Mouse (Mus musculus) megakaryocyte, adult 5-6 weeks (primary cell): ENCODE data around the gene Lrrc2. TPM values are rescaled to one million over a fixed set of nuclear protein-coding genes. Genes with fewer than 3 reads are reported as not detected.

Source experiments
- ATAC-seq: 2 replicates; pipeline ENCODE4 v1.8.0; 2016; ENCODE audit warnings: mild to moderate bottlenecking, inconsistent platforms; ENCODE audit not compliant: poor library complexity, severe bottlenecking
- total RNA-seq, 2 experiments: library from RNA; stranded (forward) in 1 of 2; stranded (reverse) in 1 of 2; fragments of 153-499, 151-499 nt in 1 of 2; fragments of 221-1000, 200-1000 nt in 1 of 2; gene quantifications; 2 replicates each; pipeline versions ENCODE4 v1.2.3 to v1.2.4; 2015 to 2017

The Lrrc2 gene
- total RNA-seq, 2 experiments from 2014 or later = 0.04 TPM; not detected in 1

- ATAC-seq = no peak
Measured at GRCm38 (mm10) chr9:110985541-110985940, 34.2 kb downstream of the Lrrc2 start.

- ATAC-seq = 0 out of 2 replicates have a peak, but pooled peaks have one; percentile 27
Measured at GRCm38 (mm10) chr9:110985951-110986350, 34.6 kb downstream of the Lrrc2 start.

- no peak for ATAC-seq
Measured at GRCm38 (mm10) chr9:110987331-110987730, 36.0 kb downstream of the Lrrc2 start.

- ATAC-seq = no peak
Measured at GRCm38 (mm10) chr9:110988078-110988477, 36.7 kb downstream of the Lrrc2 start.

GRCm38 (mm10) chr9:110989141-110989540, 37.8 kb downstream of the Lrrc2 start:
- no peak for ATAC-seq

- ATAC-seq = no peak
Measured at GRCm38 (mm10) chr9:110989543-110989942, 38.2 kb downstream of the Lrrc2 start.

- ATAC-seq = no peak
Measured at GRCm38 (mm10) chr9:110990204-110990603, 38.9 kb downstream of the Lrrc2 start, which contains the start of gene Rtp3. Rtp3 (minus strand) TSS chr9:110990583.

GRCm38 (mm10) chr9:110993281-110993709, 42.0 kb downstream of the Lrrc2 start:
- no peak for ATAC-seq

- peak; percentile 90 for ATAC-seq
Measured at GRCm38 (mm10) chr9:110994716-110995172, 43.4 kb downstream of the Lrrc2 start.

GRCm38 (mm10) chr9:110997245-110997644, 45.9 kb downstream of the Lrrc2 start:
- peak; percentile 84 for ATAC-seq

GRCm38 (mm10) chr9:110999056-110999455, 47.7 kb downstream of the Lrrc2 start:
- no peak for ATAC-seq

GRCm38 (mm10) chr9:110999856-111000255, 48.5 kb downstream of the Lrrc2 start:
- ATAC-seq = no peak

GRCm38 (mm10) chr9:111001621-111002020, 50.3 kb downstream of the Lrrc2 start:
- ATAC-seq = no peak

- ATAC-seq = no peak
Measured at GRCm38 (mm10) chr9:111003279-111003678, 51.9 kb downstream of the Lrrc2 start.

GRCm38 (mm10) chr9:111006544-111006943, 55.2 kb downstream of the Lrrc2 start:
- peak; percentile 62 for ATAC-seq

GRCm38 (mm10) chr9:111009763-111010162, 58.4 kb downstream of the Lrrc2 start:
- ATAC-seq = peak; percentile 67

- no peak for ATAC-seq
Measured at GRCm38 (mm10) chr9:111011550-111011949, 60.2 kb downstream of the Lrrc2 start.

GRCm38 (mm10) chr9:111012041-111012440, 60.7 kb downstream of the Lrrc2 start:
- no peak for ATAC-seq

GRCm38 (mm10) chr9:111015658-111016057, 64.3 kb downstream of the Lrrc2 start:
- ATAC-seq = no peak

- peak; percentile 80 for ATAC-seq
Measured at GRCm38 (mm10) chr9:111019022-111019421, 67.7 kb downstream of the Lrrc2 start, which contains the start of gene Ltf. Ltf (plus strand) TSS chr9:111019271.

- ATAC-seq = no peak
Measured at GRCm38 (mm10) chr9:111026791-111027190, 75.4 kb downstream of the Lrrc2 start.
